Mouse (Mus musculus): ENCODE measurements around the gene Ppp1r32. TPM values are rescaled to one million over a fixed set of nuclear protein-coding genes. Genes with fewer than 3 reads are reported as not detected.
A peak's percentile ranks its signal among the peaks of the same experiment; 100 is the strongest.

Ppp1r32 gene
- total and polyA plus RNA-seq, 2 experiments = 0.09 TPM; not detected in 1

DNA sequence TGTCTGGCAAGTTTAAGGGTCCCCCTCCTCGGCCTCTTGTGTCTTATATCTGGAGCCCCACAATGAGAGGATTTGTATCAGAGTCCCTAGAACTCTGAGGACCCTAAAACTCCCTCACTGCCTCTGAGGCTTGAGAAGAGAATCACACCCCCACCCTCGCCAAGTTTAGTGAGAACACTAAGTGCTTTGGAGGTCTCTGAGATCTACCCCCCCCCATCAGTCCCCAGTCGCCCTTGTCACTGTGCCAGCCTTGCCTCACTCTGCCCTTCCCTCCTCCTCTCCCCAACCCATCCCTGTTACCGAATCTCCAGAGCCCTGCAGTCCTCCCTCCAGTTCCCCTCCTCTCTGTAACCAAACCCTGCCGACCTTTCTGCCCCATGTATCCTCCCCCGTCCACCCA is 55.9 kb downstream of the Ppp1r32 start:
- DNase-seq (ENCODE audit: extremely low read depth, low read depth, low spot score) = no peak
- H3K36me3 ChIP-seq (ENCODE audit: control insufficient read depth, insufficient read depth, low read length) = no peaks in the 10 kb centered on the region
- WGBS = 53% methylated on average over 6 of the region's 6 CpGs
- TF ChIP-seq POLR2A (IDR thresholded peaks at IDR 0.05; ENCODE audit: extremely low read depth, insufficient read depth, low read length) (no peak), CTCF (IDR thresholded peaks at IDR 0.05; ENCODE audit: low read depth, low read length) (no peak)
- H3K79me2 ChIP-seq (ENCODE audit: control insufficient read depth, insufficient read depth, low read length) = no peaks in the 10 kb centered on the region
- no peak overlapping the region for H3K27ac ChIP-seq (replicated peaks; ENCODE audit: insufficient read depth, low read depth, low read length)
- no peak overlapping the region for H3K4me3 ChIP-seq (ENCODE audit: insufficient read depth, low read depth, low read length)
- 0 out of 2 replicates have a peak, but pooled peaks cover 1% of the 10 kb centered on the region for H3K4me1 ChIP-seq (ENCODE audit: control insufficient read depth, insufficient read depth, low read length)
- peaks cover 10% of the 10 kb centered on the region for H3K27me3 ChIP-seq (ENCODE audit: control insufficient read depth, insufficient read depth, low read length)
- H3K9ac ChIP-seq (ENCODE audit: low read depth, low read length) = no peak overlapping the region

DNA sequence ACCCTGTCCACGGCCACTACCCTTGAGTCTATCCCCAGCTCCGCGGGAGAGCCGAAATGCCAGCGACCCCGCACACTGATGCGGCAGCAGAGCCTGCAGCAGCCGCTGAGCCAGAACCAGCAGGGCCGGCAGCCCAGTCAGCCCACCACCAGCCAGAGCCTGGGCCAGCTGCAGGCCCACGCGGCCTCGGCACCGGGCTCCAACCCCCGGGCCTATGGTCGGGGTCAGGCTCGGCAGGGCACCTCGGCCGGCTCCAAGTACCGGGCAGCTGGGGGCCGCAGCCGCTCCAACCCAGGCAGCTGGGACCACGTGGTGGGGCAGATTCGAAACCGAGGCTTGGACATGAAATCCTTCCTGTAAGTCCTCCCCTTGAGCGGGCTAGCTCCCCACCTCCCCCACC is 56.4 kb downstream of the Ppp1r32 start:
- Histone ChIP-seq H3K27me3 (ENCODE audit: control insufficient read depth, insufficient read depth, low read length) (peaks cover 10% of the 10 kb centered on the region), H3K27ac (replicated peaks; ENCODE audit: insufficient read depth, low read depth, low read length) (no peak overlapping the region), H3K9ac (ENCODE audit: low read depth, low read length) (no peak overlapping the region), H3K79me2 (ENCODE audit: control insufficient read depth, insufficient read depth, low read length) (no peaks in the 10 kb centered on the region), H3K4me1 (ENCODE audit: control insufficient read depth, insufficient read depth, low read length) (0 out of 2 replicates have a peak, but pooled peaks cover 1% of the 10 kb centered on the region), H3K36me3 (ENCODE audit: control insufficient read depth, insufficient read depth, low read length) (no peaks in the 10 kb centered on the region), H3K4me3 (ENCODE audit: insufficient read depth, low read depth, low read length) (no peak overlapping the region)
- TF ChIP-seq POLR2A (IDR thresholded peaks at IDR 0.05; ENCODE audit: extremely low read depth, insufficient read depth, low read length) = no peak
- WGBS = 78% methylated on average over 25 of the region's 25 CpGs
- DNase-seq (ENCODE audit: extremely low read depth, low read depth, low spot score) = no peak

DNA sequence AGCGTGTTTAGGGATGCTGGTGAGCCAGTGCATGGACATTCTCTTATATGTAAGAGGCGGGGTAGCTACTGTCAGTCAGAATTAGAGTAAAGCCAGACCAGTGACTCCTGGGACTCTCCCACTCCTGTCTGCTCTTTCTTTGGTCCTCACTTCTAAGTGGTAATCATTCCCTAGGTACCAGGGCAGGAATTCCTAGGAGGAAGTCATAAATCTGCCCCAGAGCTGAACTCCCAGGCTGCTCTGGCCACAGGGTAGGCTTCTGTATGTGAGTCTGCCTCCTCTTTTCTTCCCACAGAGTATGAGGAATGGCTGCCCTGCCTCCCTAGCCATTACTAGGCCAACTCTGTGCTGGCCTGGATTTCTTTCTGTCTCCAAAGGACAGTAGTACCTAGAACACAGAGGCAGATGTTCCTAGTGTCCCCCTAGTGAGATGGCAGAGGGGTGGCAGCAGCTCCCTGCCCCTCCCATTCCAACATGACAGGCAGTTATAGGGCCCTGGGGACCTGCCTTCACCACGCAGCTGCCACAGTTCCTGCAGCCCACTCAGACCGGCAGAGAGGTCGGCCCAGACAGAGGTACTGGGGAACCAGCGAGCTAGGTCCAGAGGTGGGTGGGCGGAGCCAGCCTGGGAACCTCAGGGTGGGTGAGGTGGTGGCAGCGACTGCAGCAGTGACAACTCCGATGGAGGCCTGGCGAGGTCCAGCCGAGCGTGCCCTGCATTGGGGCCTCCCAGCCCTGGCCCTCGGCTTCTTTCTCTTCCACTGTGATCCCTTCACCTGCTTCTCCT is 57.1 kb downstream of the Ppp1r32 start:
- H3K27me3 ChIP-seq (ENCODE audit: control insufficient read depth, insufficient read depth, low read length) = peaks cover 10% of the 10 kb centered on the region
- WGBS = 79% methylated on average over 13 of the region's 13 CpGs

DNA sequence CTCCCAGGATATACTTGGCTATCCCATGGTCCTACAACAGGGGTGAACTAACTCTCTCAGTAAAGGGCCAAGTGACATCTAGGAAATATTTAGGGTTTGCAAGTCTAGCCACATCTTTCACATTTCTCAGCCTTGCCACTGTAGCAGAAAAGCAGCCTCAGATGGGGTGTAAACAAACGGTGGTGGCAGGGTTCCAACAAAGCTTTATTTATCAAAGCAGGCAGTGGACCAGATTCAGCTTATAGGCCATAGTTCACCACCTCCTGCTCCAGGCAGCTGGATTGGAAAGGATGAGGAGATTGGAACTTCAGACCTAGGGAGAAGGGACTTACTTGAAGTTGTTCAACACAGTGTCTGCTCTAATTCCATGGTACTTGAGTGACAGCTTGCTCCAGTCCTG is 58.0 kb downstream of the Ppp1r32 start:
- peak; percentile 15 for DNase-seq (ENCODE audit: extremely low read depth, low read depth, low spot score)
- 11% methylated on average over 1 of the region's 1 CpGs for WGBS
- Histone ChIP-seq H3K27ac (replicated peaks; ENCODE audit: insufficient read depth, low read depth, low read length) (no peak overlapping the region), H3K79me2 (ENCODE audit: control insufficient read depth, insufficient read depth, low read length) (no peaks in the 10 kb centered on the region), H3K36me3 (ENCODE audit: control insufficient read depth, insufficient read depth, low read length) (no peaks in the 10 kb centered on the region), H3K4me3 (ENCODE audit: insufficient read depth, low read depth, low read length) (no peak overlapping the region), H3K4me1 (ENCODE audit: control insufficient read depth, insufficient read depth, low read length) (0 out of 2 replicates have a peak, but pooled peaks cover 1% of the 10 kb centered on the region), H3K9ac (ENCODE audit: low read depth, low read length) (no peak overlapping the region), H3K27me3 (ENCODE audit: control insufficient read depth, insufficient read depth, low read length) (peaks cover 10% of the 10 kb centered on the region)
- no peak for TF ChIP-seq CTCF (IDR thresholded peaks at IDR 0.05; ENCODE audit: low read depth, low read length)
- TF ChIP-seq POLR2A (IDR thresholded peaks at IDR 0.05; ENCODE audit: extremely low read depth, insufficient read depth, low read length) = no peak

More for the DNA sequence above, 57.1 kb downstream of the Ppp1r32 start:
- Histone ChIP-seq H3K4me3 (ENCODE audit: insufficient read depth, low read depth, low read length) (no peak overlapping the region), H3K79me2 (ENCODE audit: control insufficient read depth, insufficient read depth, low read length) (no peaks in the 10 kb centered on the region), H3K36me3 (ENCODE audit: control insufficient read depth, insufficient read depth, low read length) (no peaks in the 10 kb centered on the region), H3K4me1 (ENCODE audit: control insufficient read depth, insufficient read depth, low read length) (0 out of 2 replicates have a peak, but pooled peaks cover 1% of the 10 kb centered on the region), H3K27ac (replicated peaks; ENCODE audit: insufficient read depth, low read depth, low read length) (no peak overlapping the region), H3K9ac (ENCODE audit: low read depth, low read length) (no peak overlapping the region)
- TF ChIP-seq CTCF (IDR thresholded peaks at IDR 0.05; ENCODE audit: low read depth, low read length) (no peak), POLR2A (IDR thresholded peaks at IDR 0.05; ENCODE audit: extremely low read depth, insufficient read depth, low read length) (no peak)
- no peak for DNase-seq (ENCODE audit: extremely low read depth, low read depth, low spot score)

Other genes starting within 250 kb of the Ppp1r32 start
- gene Myrf, start 242.2 kb downstream of the Ppp1r32 start, total RNA-seq (2014; rRNA removed) = 3.0 and 5.3 TPM in 2 replicates
- gene Myrf, start 242.2 kb downstream of the Ppp1r32 start, polyA plus RNA-seq (2012; rRNA removed) = 23.4 and 31.4 TPM in 2 replicates
- 0.18 and 0.40 TPM in 2 replicates for gene Dagla, start 178.1 kb downstream of the Ppp1r32 start, total RNA-seq (2014; rRNA removed)
- 0.63 and 0.93 TPM in 2 replicates for gene Dagla, start 178.1 kb downstream of the Ppp1r32 start, polyA plus RNA-seq (2012; rRNA removed)
- gene Syt7, start 93.8 kb downstream of the Ppp1r32 start, total RNA-seq (2014; rRNA removed) = 0.28 and 0.34 TPM in 2 replicates
- 0.45 and 0.62 TPM in 2 replicates for gene Syt7, start 93.8 kb downstream of the Ppp1r32 start, polyA plus RNA-seq (2012; rRNA removed)
- not detected in 2 replicates for gene Lrrc10b, start 25.5 kb downstream of the Ppp1r32 start, total RNA-seq (2014; rRNA removed)
- not detected in 2 replicates for gene Lrrc10b, start 25.5 kb downstream of the Ppp1r32 start, polyA plus RNA-seq (2012; rRNA removed)
- gene Cpsf7, start 42.3 kb upstream of the Ppp1r32 start, total RNA-seq (2014; rRNA removed) = 10.0 and 12.2 TPM in 2 replicates
- gene Cpsf7, start 42.3 kb upstream of the Ppp1r32 start, polyA plus RNA-seq (2012; rRNA removed) = 15.0 and 19.9 TPM in 2 replicates
- gene Sdhaf2, start 43.2 kb upstream of the Ppp1r32 start, total RNA-seq (2014; rRNA removed) = 23.3 and 29.6 TPM in 2 replicates
- 14.2 and 15.7 TPM in 2 replicates for gene Sdhaf2, start 43.2 kb upstream of the Ppp1r32 start, polyA plus RNA-seq (2012; rRNA removed)
- 3.7 and 5.3 TPM in 2 replicates for gene Tmem216, start 73.3 kb upstream of the Ppp1r32 start, total RNA-seq (2014; rRNA removed)
- gene Tmem216, start 73.3 kb upstream of the Ppp1r32 start, polyA plus RNA-seq (2012; rRNA removed) = 10.4 and 11.3 TPM in 2 replicates
- 8.9 and 13.8 TPM in 2 replicates for gene Cyb561a3, start 94.2 kb upstream of the Ppp1r32 start, total RNA-seq (2014; rRNA removed)
- gene Cyb561a3, start 94.2 kb upstream of the Ppp1r32 start, polyA plus RNA-seq (2012; rRNA removed) = 29.7 and 32.5 TPM in 2 replicates
- 1.5 and 1.7 TPM in 2 replicates for gene Tmem138, start 94.4 kb upstream of the Ppp1r32 start, total RNA-seq (2014; rRNA removed)
- gene Tmem138, start 94.4 kb upstream of the Ppp1r32 start, polyA plus RNA-seq (2012; rRNA removed) = 2.8 and 3.3 TPM in 2 replicates
- gene Ddb1, start 122.4 kb upstream of the Ppp1r32 start, total RNA-seq (2014; rRNA removed) = 128 and 138 TPM in 2 replicates
- 51.9 and 63.5 TPM in 2 replicates for gene Ddb1, start 122.4 kb upstream of the Ppp1r32 start, polyA plus RNA-seq (2012; rRNA removed)
- gene Tkfc, start 122.7 kb upstream of the Ppp1r32 start, total RNA-seq (2014; rRNA removed) = 72.6 and 87.6 TPM in 2 replicates
- gene Tkfc, start 122.7 kb upstream of the Ppp1r32 start, polyA plus RNA-seq (2012; rRNA removed) = 294 and 417 TPM in 2 replicates
- gene Vwce, start 151.3 kb upstream of the Ppp1r32 start, total RNA-seq (2014; rRNA removed) = 4.5 and 6.2 TPM in 2 replicates
- gene Vwce, start 151.3 kb upstream of the Ppp1r32 start, polyA plus RNA-seq (2012; rRNA removed) = 24.8 and 30.7 TPM in 2 replicates
- gene Pga5, start 195.1 kb upstream of the Ppp1r32 start, total RNA-seq (2014; rRNA removed) = not detected in 2 replicates
- gene Pga5, start 195.1 kb upstream of the Ppp1r32 start, polyA plus RNA-seq (2012; rRNA removed) = 0.14 TPM in 1 of 2 replicates, not detected in the other
- gene Vps37c, start 205.8 kb upstream of the Ppp1r32 start, total RNA-seq (2014; rRNA removed) = 2.9 and 3.0 TPM in 2 replicates
- 13.1 and 18.1 TPM in 2 replicates for gene Vps37c, start 205.8 kb upstream of the Ppp1r32 start, polyA plus RNA-seq (2012; rRNA removed)

All from liver, adult 2 months (tissue).